Mouse (Mus musculus) sigmoid colon, adult 10 weeks (tissue): ENCODE data around the gene Omt2a. TPM values are rescaled to one million over a fixed set of nuclear protein-coding genes. Genes with fewer than 3 reads are reported as not detected.

ENCODE experiments used
- polyA plus RNA-seq: library from polyadenylated mRNA; stranded (reverse); fragments of 350-450 nt; fragmentation: Illumina TruSeq; extraction: RNeasy Lipid Tissue Mini Kit (QIAGEN cat#74804); gene quantifications from one replicate; pipeline ENCODE4 v1.2.3, GENCODE M21; 2014; ENCODE audit warnings: low read depth, low replicate concordance

The Omt2a gene
- not detected for polyA plus RNA-seq

GRCm38 (mm10) chr9:78314696-78315095 lies at the start of gene Omt2a:
Omt2a (minus strand) TSS chr9:78314796.

GRCm38 (mm10) chr9:78355611-78356010 lies 41.0 kb upstream of the Omt2a start, which contains the start of gene Gsta2:
Gsta2 (minus strand) TSS chr9:78355788.

GRCm38 (mm10) chr9:78327289-78327688 lies 12.7 kb upstream of the Omt2a start, which contains the start of gene Omt2b:
Omt2b (plus strand) TSS chr9:78327589.

GRCm38 (mm10) chr9:78289723-78290122 lies 24.9 kb downstream of the Omt2a start, which contains the start of gene Gm10639:
Gm10639 (plus strand) TSS chr9:78289923.

Other genes with a start within 250 kb of the Omt2a start
- 45.2 TPM for gene Fbxo9, start 205.7 kb downstream of the Omt2a start, polyA plus RNA-seq
- gene Ick, start 205.6 kb downstream of the Omt2a start, polyA plus RNA-seq = 98.6 TPM
- 10.4 TPM for gene Gsta4, start 132.0 kb downstream of the Omt2a start, polyA plus RNA-seq
- gene Gsta1, start 84.1 kb downstream of the Omt2a start, polyA plus RNA-seq = 24.7 TPM
- not detected for gene Gm3776, start 57.7 kb downstream of the Omt2a start, polyA plus RNA-seq
- not detected for gene Gm10639, start 24.9 kb downstream of the Omt2a start, polyA plus RNA-seq
- gene Omt2b, start 12.8 kb upstream of the Omt2a start, polyA plus RNA-seq = not detected
- not detected for gene Gsta2, start 41.0 kb upstream of the Omt2a start, polyA plus RNA-seq
- gene Dppa5a, start 53.4 kb upstream of the Omt2a start, polyA plus RNA-seq = not detected
- 0.91 TPM for gene Ooep, start 63.9 kb upstream of the Omt2a start, polyA plus RNA-seq
- 1.6 TPM for gene Ddx43, start 81.0 kb upstream of the Omt2a start, polyA plus RNA-seq
- gene Cgas, start 128.4 kb upstream of the Omt2a start, polyA plus RNA-seq = 4.9 TPM
- 14.6 TPM for gene Mto1, start 133.4 kb upstream of the Omt2a start, polyA plus RNA-seq
- not detected for gene Gm17324, start 134.0 kb upstream of the Omt2a start, polyA plus RNA-seq
- gene Eef1a1, start 174.4 kb upstream of the Omt2a start, polyA plus RNA-seq = 4,495 TPM